Mouse (Mus musculus) cerebellum, adult 11 months (tissue): Measurements from ENCODE around the gene Hes3.

Experiments used
- DNase-seq: peaks from one replicate; pipeline ENCODE4 v3.0.0; 2022

The Hes3 gene

DNA sequence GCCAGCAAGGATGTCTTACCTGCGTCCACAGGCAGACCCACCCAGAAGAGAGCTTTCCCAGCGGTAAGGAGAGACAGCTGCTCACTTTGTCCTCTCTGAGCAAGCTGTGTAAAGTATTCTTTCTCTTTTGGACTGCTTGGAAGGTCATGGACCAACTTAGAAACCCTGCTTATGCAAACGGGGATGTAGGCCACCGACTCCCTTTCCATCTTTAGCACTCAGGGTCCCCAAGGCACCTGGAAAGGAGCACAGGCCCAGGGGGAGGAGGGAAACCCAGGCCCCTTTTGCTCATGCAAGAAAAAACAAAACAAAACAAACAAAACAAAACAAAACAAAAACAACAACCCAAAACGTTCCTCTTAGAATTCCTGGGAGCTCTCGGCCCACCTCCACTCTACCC lies at the start of gene Hes3:
Gene Hes3, minus strand, starts transcription at position 101 of the 400 bp plus-strand sequence.
- no peak for DNase-seq

- no peak for DNase-seq
Observed at GRCm38 (mm10) chr4:152340584-152341284, 49.3 kb upstream of the Hes3 start.

GRCm38 (mm10) chr4:152339293-152339790 lies 47.9 kb upstream of the Hes3 start:
- no peak for DNase-seq

- peak; percentile 57 for DNase-seq
Observed at GRCm38 (mm10) chr4:152338419-152339292, 47.2 kb upstream of the Hes3 start, which contains the start of gene Chd5. Chd5 (plus strand) TSS chr4:152338651.

DNA sequence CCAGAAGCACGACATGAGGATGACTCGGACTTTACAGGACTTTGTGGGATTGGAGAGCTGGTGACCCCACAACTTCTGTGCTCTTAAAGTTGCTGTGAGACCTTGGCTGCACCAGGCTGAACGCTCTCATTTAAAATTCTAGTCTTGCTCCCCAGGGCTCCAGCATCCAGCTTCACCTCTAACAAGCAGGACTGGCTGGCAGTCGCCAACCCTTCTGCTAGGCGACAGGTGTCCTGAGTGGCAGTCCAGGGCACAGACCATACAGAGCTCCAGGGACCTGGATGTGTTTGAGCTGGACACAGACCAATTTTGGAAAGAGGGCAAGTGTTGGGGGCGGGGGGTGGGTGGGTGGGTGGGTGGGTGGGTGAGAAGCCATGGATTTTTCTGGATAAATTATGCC lies 46.3 kb upstream of the Hes3 start:
- no peak for DNase-seq

- no peak for DNase-seq
Observed at GRCm38 (mm10) chr4:152333587-152333986, 42.1 kb upstream of the Hes3 start.

GRCm38 (mm10) chr4:152332952-152333351 lies 41.5 kb upstream of the Hes3 start:
- no peak for DNase-seq

GRCm38 (mm10) chr4:152328691-152329090 lies 37.2 kb upstream of the Hes3 start:
- DNase-seq = no peak

DNA sequence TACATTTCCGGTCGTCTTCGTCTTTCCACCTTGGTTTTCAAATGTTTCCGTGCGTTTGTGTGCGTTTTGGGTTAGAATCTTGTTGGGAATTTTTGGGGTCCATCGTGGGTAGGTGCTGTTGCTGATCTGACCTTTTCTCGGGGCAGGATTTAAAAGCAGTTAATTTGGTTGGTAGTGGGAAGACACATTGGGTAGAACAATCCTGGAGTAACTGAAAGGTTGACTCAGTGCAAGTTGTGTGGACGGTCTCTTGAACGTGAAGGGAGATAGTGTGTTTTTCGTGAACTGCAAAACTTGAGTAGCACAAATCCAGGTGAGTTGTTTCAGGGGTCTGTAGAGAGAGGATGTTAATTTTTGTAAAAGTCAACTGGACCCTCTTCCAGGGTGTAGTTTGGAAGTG lies 35.1 kb upstream of the Hes3 start:
- no peak for DNase-seq

GRCm38 (mm10) chr4:152325574-152326411 lies 34.3 kb upstream of the Hes3 start, which contains the start of gene Rpl22:
Rpl22 (plus strand) TSS chr4:152325742.
- DNase-seq = peak; percentile 91

DNA sequence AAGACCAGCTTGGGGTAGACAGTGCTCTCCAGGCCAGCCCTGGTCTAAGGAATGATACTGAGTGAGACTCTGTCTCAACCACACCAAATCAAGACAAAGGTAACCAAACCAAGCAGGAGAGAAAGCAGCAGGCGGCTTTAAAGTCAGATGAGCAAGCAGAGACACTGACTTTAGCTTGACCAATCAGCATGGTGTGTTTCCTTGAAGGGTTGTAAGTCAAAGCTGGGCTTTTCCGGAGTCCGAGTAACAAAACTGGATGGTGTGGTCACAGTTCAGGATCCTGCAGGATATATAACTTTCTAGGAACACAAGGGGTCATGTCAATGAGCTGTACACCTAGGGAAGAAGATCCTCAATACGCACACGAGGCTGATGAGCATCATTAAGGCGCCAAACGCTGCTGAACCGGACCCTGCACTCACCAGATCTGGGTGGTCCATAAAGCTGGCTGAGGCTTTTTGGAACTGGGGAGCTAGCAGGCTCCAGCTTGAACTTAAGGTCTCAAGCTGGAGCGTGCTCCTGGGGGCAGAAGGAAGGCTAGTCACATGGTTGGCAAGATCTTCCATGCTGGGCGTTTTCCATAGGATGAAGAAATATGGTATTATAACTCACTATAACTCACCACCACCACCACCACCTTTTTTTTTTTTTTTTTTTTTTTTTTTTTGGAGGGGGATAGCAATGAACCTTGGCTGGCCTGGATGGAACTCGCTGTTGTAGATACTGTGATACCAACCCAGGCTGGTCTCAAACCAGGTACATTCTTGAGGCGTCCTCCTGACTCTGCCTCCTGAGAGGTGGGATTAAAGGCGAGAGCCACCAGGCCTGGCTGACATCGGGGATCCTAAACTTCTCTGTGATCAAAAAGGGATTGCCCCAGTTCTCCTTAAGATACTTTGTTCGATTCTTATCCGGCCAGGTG lies 33.4 kb upstream of the Hes3 start:
- DNase-seq = no peak

GRCm38 (mm10) chr4:152321464-152321863 lies 30.0 kb upstream of the Hes3 start:
- no peak for DNase-seq

DNA sequence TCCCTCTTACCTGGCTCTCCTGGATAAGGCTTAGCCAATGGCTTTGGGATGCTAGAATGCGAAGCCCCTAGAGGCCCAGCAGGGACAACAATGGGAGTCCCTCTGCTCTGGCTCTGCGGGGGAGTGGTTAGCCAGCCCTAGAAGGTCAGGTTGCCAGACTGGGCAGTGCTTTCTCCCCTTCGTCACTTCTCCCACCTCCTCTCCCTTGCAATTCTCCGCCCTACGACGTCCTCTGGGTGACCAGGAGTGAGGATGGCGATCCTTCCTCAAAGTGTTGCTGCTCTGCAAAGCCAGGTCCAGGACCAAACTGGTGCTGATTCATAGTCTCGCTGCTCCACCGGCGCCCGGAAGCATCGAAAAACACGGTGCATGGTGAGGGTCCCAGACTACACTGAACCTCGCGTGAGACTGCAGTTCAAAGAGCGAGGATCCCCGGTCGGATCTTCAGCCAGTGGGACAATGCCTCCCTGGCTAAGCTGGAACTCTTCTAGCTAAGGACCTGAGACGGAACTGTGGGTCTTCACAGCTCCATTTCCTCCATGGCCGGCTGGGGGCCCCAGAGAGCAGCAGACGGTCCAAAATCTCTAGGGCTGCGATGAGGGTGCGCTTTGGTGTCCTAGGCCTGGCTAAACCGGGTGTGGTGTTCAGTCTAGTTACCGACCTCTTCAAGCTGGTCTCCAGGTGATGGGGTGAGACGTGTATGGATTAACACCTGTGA lies 27.2 kb upstream of the Hes3 start, which contains the start of gene Rnf207:
Gene Rnf207, minus strand, starts transcription at position 477 of the 718 bp plus-strand sequence.
- no peak for DNase-seq

GRCm38 (mm10) chr4:152317631-152318033 lies 26.2 kb upstream of the Hes3 start:
- DNase-seq = no peak

DNA sequence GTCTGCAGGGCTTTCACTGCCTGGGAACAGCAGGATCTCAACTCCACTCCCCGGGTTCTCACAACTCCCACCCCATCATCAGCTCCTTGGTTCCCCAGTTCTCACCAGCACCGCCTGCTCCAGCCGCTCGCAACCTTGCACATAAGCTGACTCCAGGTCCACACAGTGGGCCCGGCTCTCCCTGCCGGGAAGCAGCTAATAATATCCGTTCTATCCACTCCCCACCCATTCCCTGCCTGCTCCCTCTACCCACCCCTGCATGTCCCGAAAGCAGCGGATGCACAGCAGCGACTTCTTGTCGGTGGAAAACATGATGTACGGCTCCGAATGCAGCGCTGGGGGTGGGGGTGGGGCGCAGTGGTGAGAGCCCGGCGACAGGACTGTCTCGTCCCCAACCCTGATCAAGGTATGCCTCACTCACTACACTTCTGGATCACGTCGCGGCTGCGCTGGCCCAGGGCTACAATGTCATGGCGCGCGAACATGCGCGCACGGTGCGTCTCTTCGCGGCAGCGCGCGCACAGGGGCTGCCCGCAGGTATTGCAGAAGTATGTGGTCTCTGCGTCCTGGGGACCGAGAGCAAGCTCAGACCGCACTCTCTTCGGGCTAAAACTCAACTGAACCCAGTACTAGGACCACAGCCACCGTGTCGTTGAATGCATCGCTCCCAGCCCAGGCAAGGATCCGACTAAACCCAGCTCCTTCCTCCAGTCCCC lies 24.2 kb upstream of the Hes3 start:
- no peak for DNase-seq

- DNase-seq = no peak
Observed at GRCm38 (mm10) chr4:152313934-152314333, 22.5 kb upstream of the Hes3 start.

- no peak for DNase-seq
Observed at GRCm38 (mm10) chr4:152313211-152313632, 21.8 kb upstream of the Hes3 start.

DNA sequence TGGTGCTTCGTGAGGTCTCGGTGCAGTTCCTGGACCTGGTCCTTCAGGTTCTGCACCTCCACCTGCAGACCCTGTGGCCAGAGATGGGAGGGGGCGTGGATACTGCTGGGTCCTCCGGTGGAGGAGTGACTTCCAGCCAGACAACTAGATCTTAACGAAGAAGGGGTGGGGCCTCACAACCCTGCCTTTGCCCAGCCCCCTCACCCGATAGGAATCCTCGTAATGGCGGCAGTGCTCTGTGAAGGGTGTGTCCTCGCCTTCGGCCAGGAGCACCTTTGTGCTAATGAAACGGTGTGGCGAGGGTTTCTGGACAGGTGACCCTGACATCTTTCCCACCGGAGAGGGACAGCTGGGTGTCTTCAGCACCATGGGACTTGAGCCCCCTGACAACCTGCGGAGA lies 20.7 kb upstream of the Hes3 start:
- no peak for DNase-seq

- no peak for DNase-seq
Observed at GRCm38 (mm10) chr4:152307542-152307941, 16.1 kb upstream of the Hes3 start.

DNA sequence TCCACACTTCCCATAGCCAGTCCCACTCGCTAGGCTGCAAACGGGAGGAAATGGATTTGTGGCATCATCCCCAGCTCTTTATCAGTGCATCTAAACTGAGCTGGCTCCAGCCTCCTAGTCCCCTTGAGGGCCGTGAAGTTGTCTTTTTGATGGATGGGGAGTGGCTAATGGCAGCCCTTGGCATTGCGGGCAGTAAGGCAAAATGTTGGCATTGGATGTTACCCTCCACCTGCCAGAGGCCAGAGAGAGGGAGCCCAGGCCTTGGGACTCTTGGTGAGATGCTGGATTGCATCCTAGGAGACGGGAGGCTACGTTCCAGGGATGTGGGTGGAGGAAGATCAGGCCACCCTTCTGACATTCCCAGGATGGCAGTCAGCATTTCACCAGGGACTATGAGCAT lies 14.5 kb upstream of the Hes3 start:
- no peak for DNase-seq
